Mouse (Mus musculus): ENCODE data around the gene Reep3. TPM values are rescaled to one million over a fixed set of nuclear protein-coding genes. Genes with fewer than 3 reads are reported as not detected.

Gene Reep3
- polyA plus RNA-seq, 1 experiment: 14.7 TPM

GRCm38 (mm10) chr10:67123756-67124155, 27.0 kb upstream of the Reep3 start:
- peaks cover 100% of the 10 kb centered on the region for H3K79me2 ChIP-seq (ENCODE audit: control insufficient read depth, insufficient read depth)
- peaks cover 57% of the 10 kb centered on the region for H3K79me3 ChIP-seq (ENCODE audit: low read depth)
- TF ChIP-seq MYOD1 (IDR thresholded peaks at IDR 0.05; ENCODE audit: control insufficient read depth, insufficient read length, low read depth) (no peak), FOSL1 (IDR thresholded peaks at IDR 0.05; ENCODE audit: insufficient read depth, low read length, poor library complexity, severe bottlenecking) (no peak), MAX (IDR thresholded peaks at IDR 0.05) (no peak), CEBPB (IDR thresholded peaks at IDR 0.05; ENCODE audit: low read depth) (no peak), USF1 (IDR thresholded peaks at IDR 0.05; ENCODE audit: low read depth) (no peak), MYOG (IDR thresholded peaks at IDR 0.05; ENCODE audit: control insufficient read depth, extremely low read depth, insufficient read length) (no peak), CTCF (IDR thresholded peaks at IDR 0.05; ENCODE audit: control insufficient read depth, insufficient read depth, insufficient read length) (no peak)
- no peak overlapping the region for H3K4me3 ChIP-seq (ENCODE audit: insufficient read depth, poor library complexity, severe bottlenecking)
- H3ac ChIP-seq (ENCODE audit: control insufficient read depth, insufficient read length, low read depth): no peak overlapping the region
- no peaks in the 10 kb centered on the region for H3K36me3 ChIP-seq (ENCODE audit: control insufficient read depth, insufficient read depth)
- H3K27me3 ChIP-seq (ENCODE audit: control insufficient read depth, insufficient read depth, insufficient read length): no peaks in the 10 kb centered on the region

GRCm38 (mm10) chr10:67120640-67121039, 23.9 kb upstream of the Reep3 start:
- H3K79me2 ChIP-seq (ENCODE audit: control insufficient read depth, insufficient read depth): peaks cover 100% of the 10 kb centered on the region
- no peak overlapping the region for H3ac ChIP-seq (ENCODE audit: control insufficient read depth, insufficient read length, low read depth)
- H3K79me3 ChIP-seq (ENCODE audit: low read depth): peaks cover 71% of the 10 kb centered on the region
- no peak overlapping the region for H3K4me3 ChIP-seq (ENCODE audit: insufficient read depth, poor library complexity, severe bottlenecking)
- H3K27me3 ChIP-seq (ENCODE audit: control insufficient read depth, insufficient read depth, insufficient read length): no peaks in the 10 kb centered on the region
- TF ChIP-seq CTCF (IDR thresholded peaks at IDR 0.05; ENCODE audit: control insufficient read depth, insufficient read depth, insufficient read length) (no peak), FOSL1 (IDR thresholded peaks at IDR 0.05; ENCODE audit: insufficient read depth, low read length, poor library complexity, severe bottlenecking) (no peak), CEBPB (IDR thresholded peaks at IDR 0.05; ENCODE audit: low read depth) (no peak), MYOG (IDR thresholded peaks at IDR 0.05; ENCODE audit: control insufficient read depth, extremely low read depth, insufficient read length) (no peak), MAX (IDR thresholded peaks at IDR 0.05) (no peak), MYOD1 (IDR thresholded peaks at IDR 0.05; ENCODE audit: control insufficient read depth, insufficient read length, low read depth) (no peak), USF1 (IDR thresholded peaks at IDR 0.05; ENCODE audit: low read depth) (no peak)
- no peaks in the 10 kb centered on the region for H3K36me3 ChIP-seq (ENCODE audit: control insufficient read depth, insufficient read depth)

- Histone ChIP-seq H3K79me3 (ENCODE audit: low read depth) (peaks cover 72% of the 10 kb centered on the region), H3K4me3 (ENCODE audit: insufficient read depth, poor library complexity, severe bottlenecking) (no peak overlapping the region), H3K27me3 (ENCODE audit: control insufficient read depth, insufficient read depth, insufficient read length) (no peaks in the 10 kb centered on the region), H3K36me3 (ENCODE audit: control insufficient read depth, insufficient read depth) (no peaks in the 10 kb centered on the region), H3K79me2 (ENCODE audit: control insufficient read depth, insufficient read depth) (peaks cover 100% of the 10 kb centered on the region), H3ac (ENCODE audit: control insufficient read depth, insufficient read length, low read depth) (no peak overlapping the region)
- no peak for TF ChIP-seq MYOD1 (IDR thresholded peaks at IDR 0.05; ENCODE audit: control insufficient read depth, insufficient read length, low read depth)
- TF ChIP-seq CEBPB (IDR thresholded peaks at IDR 0.05; ENCODE audit: low read depth): no peak
- no peak for TF ChIP-seq MYOG (IDR thresholded peaks at IDR 0.05; ENCODE audit: control insufficient read depth, extremely low read depth, insufficient read length)
- no peak for TF ChIP-seq USF1 (IDR thresholded peaks at IDR 0.05; ENCODE audit: low read depth)
- TF ChIP-seq MAX (IDR thresholded peaks at IDR 0.05): no peak
- no peak for TF ChIP-seq FOSL1 (IDR thresholded peaks at IDR 0.05; ENCODE audit: insufficient read depth, low read length, poor library complexity, severe bottlenecking)
- no peak for TF ChIP-seq CTCF (IDR thresholded peaks at IDR 0.05; ENCODE audit: control insufficient read depth, insufficient read depth, insufficient read length)
These were observed 23.4 kb upstream of the Reep3 start for GRCm38 (mm10) chr10:67120180-67120579.

GRCm38 (mm10) chr10:67119291-67119690, 22.5 kb upstream of the Reep3 start:
- Histone ChIP-seq H3K79me3 (ENCODE audit: low read depth) (peaks cover 77% of the 10 kb centered on the region), H3ac (ENCODE audit: control insufficient read depth, insufficient read length, low read depth) (no peak overlapping the region), H3K79me2 (ENCODE audit: control insufficient read depth, insufficient read depth) (peaks cover 100% of the 10 kb centered on the region), H3K27me3 (ENCODE audit: control insufficient read depth, insufficient read depth, insufficient read length) (no peaks in the 10 kb centered on the region), H3K36me3 (ENCODE audit: control insufficient read depth, insufficient read depth) (no peaks in the 10 kb centered on the region), H3K4me3 (ENCODE audit: insufficient read depth, poor library complexity, severe bottlenecking) (no peak overlapping the region)
- TF ChIP-seq CEBPB (IDR thresholded peaks at IDR 0.05; ENCODE audit: low read depth) (no peak), CTCF (IDR thresholded peaks at IDR 0.05; ENCODE audit: control insufficient read depth, insufficient read depth, insufficient read length) (no peak), MYOD1 (IDR thresholded peaks at IDR 0.05; ENCODE audit: control insufficient read depth, insufficient read length, low read depth) (no peak), MYOG (IDR thresholded peaks at IDR 0.05; ENCODE audit: control insufficient read depth, extremely low read depth, insufficient read length) (no peak), MAX (IDR thresholded peaks at IDR 0.05) (no peak), USF1 (IDR thresholded peaks at IDR 0.05; ENCODE audit: low read depth) (no peak), FOSL1 (IDR thresholded peaks at IDR 0.05; ENCODE audit: insufficient read depth, low read length, poor library complexity, severe bottlenecking) (no peak)

- no peaks in the 10 kb centered on the region for H3K36me3 ChIP-seq (ENCODE audit: control insufficient read depth, insufficient read depth)
- H3K4me3 ChIP-seq (ENCODE audit: insufficient read depth, poor library complexity, severe bottlenecking): no peak overlapping the region
- TF ChIP-seq CEBPB (IDR thresholded peaks at IDR 0.05; ENCODE audit: low read depth) (no peak), FOSL1 (IDR thresholded peaks at IDR 0.05; ENCODE audit: insufficient read depth, low read length, poor library complexity, severe bottlenecking) (no peak), USF1 (IDR thresholded peaks at IDR 0.05; ENCODE audit: low read depth) (no peak), MYOG (IDR thresholded peaks at IDR 0.05; ENCODE audit: control insufficient read depth, extremely low read depth, insufficient read length) (no peak), MAX (IDR thresholded peaks at IDR 0.05) (no peak), MYOD1 (IDR thresholded peaks at IDR 0.05; ENCODE audit: control insufficient read depth, insufficient read length, low read depth) (no peak), CTCF (IDR thresholded peaks at IDR 0.05; ENCODE audit: control insufficient read depth, insufficient read depth, insufficient read length) (no peak)
- no peaks in the 10 kb centered on the region for H3K27me3 ChIP-seq (ENCODE audit: control insufficient read depth, insufficient read depth, insufficient read length)
- peaks cover 100% of the 10 kb centered on the region for H3K79me2 ChIP-seq (ENCODE audit: control insufficient read depth, insufficient read depth)
- H3K79me3 ChIP-seq (ENCODE audit: low read depth): peaks cover 83% of the 10 kb centered on the region
- H3ac ChIP-seq (ENCODE audit: control insufficient read depth, insufficient read length, low read depth): no peak overlapping the region
These were observed 19.5 kb upstream of the Reep3 start for GRCm38 (mm10) chr10:67116251-67116650.
